Mouse (Mus musculus) layer of hippocampus, adult 2 months (tissue): ENCODE results near the gene C1qtnf2. TPM values are rescaled to one million over a fixed set of nuclear protein-coding genes. Genes with fewer than 3 reads are reported as not detected.

ENCODE experiments used
- DNase-seq, 2 experiments: peaks; one replicate each; pipeline ENCODE4 v3.0.0; 2022; ENCODE audit warnings: low spot score in 2 of 2
- H3K27ac ChIP-seq: fragments of 200-600 bp; 2 replicates; pipeline ENCODE4 v1.8.1; 2022
- H3K4me3 ChIP-seq: fragments of 200-600 bp; 2 replicates; pipeline ENCODE4 v1.8.1; 2022; ENCODE audit warnings: mild to moderate bottlenecking
- CTCF ChIP-seq: fragments of 200-600 bp; conservative IDR thresholded peaks from 2 replicates; pipeline ENCODE4 v1.8.1; 2022; ENCODE audit warnings: antibody characterized with exemption, mild to moderate bottlenecking, moderate library complexity
- total RNA-seq, 2 experiments: library from RNA; stranded (reverse); gene quantifications; 2 replicates each; pipeline ENCODE4 v1.2.3; 2021

The C1qtnf2 gene
- total RNA-seq, 2 experiments from 2014 or later, result 1.3 to 1.4 TPM

DNA sequence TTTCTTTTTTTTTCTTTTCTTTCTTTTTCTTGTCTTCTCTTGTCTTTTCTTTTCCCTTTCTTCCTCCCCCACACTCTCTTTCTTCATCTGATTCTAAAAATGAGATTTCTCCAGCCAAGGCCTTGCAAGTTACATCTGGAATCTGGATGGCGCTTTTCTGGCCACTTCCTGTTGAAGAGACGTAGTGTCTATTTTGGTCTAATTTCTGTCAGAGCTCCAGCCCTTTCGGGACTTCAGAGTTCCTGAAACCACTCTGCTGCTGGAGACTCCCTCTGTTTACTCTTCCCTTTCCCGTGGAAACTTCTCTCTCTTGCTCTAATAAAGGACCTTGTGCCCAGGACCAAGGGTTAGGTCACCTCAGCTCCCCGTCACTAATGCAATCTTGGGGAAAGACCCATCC is 4.0 kb upstream of the C1qtnf2 start:
- no peak overlapping the region for H3K27ac ChIP-seq
- no peak overlapping the region for H3K4me3 ChIP-seq
- no peak for DNase-seq
- TF ChIP-seq CTCF, result no peak

DNA sequence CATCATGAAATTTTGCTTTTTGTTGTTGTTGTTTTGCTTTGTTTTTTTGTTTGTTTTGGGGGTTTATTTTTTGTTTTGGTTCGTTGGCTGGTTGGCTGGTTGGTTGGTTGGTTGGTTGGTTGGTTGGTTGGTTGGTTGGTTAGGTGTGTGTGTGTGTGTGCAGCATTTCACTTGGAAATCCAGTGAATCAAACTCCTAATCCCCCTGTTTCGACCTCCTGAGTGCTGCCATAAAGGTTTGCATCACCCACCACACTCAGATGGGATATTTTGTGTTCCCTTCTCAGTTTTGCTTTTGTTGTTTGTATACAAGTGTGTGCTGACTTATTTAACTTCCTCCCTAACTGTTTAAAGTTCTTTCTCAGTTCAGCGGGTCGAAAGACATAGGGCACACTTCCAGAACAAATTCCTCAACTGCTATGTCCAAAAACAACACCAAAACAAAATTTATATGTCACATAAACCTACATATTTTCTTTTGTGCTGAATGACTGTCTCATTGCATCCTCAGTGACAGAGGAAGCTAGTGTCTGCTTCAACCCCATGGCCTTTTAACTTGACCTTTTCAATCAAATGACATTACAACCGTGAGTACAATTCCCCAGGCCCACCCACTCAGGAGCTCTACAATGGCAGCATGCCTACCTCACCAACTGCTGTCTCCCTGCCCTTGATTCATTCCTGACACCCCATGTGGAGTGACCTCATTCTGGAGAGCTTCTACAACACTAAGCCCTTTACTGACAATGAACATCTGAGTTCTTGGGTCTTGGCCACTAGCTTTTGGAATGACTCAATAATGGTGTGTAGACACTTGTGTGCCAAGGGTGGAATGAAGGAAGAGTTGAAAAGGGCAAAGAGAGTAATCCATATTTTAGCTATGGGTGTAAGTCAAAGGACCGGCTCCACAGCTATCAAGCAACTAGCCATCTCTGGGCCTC is 2.9 kb upstream of the C1qtnf2 start:
- H3K27ac ChIP-seq, result no peak overlapping the region
- TF ChIP-seq CTCF, result no peak
- no peak overlapping the region for H3K4me3 ChIP-seq
- no peak for DNase-seq

DNA sequence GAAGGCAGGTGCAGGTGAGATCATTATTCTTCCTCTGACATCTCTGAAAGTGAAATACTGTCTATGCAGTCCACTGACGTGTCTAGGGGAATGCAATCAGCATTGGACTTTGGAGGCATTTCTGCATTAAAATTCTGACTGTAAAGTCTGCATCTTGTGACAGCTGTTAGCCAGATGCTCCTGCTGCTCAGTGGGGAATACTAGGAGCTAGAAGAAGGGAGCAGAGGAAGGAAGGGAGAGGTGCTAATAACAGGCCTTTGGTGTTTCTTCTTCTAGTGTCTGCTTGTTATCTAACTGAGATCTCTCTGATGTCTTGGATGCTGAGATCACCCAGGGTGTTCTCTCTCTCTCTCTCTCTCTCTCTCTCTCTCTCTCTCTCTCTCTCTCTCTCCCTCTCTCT is 961 bp upstream of the C1qtnf2 start:
- no peak for TF ChIP-seq CTCF
- Histone ChIP-seq H3K27ac (no peak overlapping the region), H3K4me3 (no peak overlapping the region)
- no peak for DNase-seq

DNA sequence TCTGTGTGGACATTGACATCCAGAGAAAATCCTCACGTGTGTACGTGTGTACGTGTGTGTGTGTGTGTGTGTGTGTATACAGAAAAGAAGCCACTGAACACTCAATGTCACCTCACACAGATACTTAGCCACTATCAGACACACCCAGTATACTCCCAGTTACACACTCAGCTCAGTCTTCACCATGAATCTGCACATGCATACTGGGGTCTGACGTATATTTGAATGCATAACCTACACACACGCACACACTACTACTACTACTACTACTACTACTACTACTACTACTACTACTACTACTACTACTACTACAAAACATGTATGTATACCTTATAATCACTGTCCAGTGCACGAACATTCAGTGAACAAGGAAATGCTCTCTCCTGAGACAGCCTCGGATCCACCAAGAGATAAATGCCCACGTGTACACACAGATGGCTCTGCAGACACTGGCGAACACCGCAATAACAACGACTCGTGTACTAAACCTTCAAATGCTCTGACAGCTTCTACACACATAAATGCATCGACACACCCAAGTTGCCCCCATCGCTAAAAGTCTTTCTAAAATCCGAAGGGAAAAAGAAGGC is 346 bp upstream of the C1qtnf2 start:
- Histone ChIP-seq H3K27ac (no peak overlapping the region), H3K4me3 (peak overlapping the region; percentile 49)
- no peak for TF ChIP-seq CTCF
- DNase-seq, result no peak

DNA sequence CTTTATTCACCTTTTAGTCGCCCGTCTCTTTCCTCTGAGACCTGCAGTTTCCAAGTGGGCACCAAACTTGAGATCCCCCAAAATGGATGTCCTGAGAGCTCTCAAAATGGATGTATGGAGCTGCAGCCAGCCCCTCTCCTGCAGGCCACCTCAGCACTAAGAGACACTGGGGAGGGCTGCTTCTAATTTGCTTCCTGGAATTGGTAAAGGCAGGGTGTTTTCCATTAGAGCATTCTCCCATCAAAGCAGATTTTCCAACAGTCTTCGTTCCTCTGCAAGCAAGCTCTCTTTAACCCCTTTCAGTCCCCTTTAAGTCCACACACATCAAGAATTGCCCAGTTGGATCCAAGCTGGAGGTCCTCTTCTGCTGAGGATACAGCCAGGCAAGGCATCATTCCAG is 5.3 kb downstream of the C1qtnf2 start:
- Histone ChIP-seq H3K27ac (no peak overlapping the region), H3K4me3 (no peak overlapping the region)
- DNase-seq, result no peak
- no peak for TF ChIP-seq CTCF

DNA sequence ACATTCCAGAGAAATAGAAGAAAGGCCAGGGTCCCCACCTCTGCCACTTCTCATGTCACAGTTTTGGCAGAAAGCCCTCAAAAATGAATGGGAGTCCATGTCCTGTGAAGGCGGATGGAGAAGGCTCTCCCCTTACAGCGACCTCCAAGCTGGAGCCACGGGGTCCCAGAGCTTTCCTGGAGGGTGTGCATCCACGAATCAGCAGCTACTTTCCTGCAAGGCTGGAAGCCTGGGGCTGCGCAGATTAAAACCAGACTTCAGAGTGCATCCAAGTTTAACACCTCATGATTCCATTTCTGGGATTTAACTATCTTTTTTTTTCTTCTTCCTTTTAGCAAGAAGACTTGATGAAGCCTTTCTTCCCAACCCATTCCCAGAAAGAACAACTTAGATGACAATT is 6.5 kb downstream of the C1qtnf2 start:
- DNase-seq, result no peak
- Histone ChIP-seq H3K4me3 (no peak overlapping the region), H3K27ac (no peak overlapping the region)
- no peak for TF ChIP-seq CTCF

DNA sequence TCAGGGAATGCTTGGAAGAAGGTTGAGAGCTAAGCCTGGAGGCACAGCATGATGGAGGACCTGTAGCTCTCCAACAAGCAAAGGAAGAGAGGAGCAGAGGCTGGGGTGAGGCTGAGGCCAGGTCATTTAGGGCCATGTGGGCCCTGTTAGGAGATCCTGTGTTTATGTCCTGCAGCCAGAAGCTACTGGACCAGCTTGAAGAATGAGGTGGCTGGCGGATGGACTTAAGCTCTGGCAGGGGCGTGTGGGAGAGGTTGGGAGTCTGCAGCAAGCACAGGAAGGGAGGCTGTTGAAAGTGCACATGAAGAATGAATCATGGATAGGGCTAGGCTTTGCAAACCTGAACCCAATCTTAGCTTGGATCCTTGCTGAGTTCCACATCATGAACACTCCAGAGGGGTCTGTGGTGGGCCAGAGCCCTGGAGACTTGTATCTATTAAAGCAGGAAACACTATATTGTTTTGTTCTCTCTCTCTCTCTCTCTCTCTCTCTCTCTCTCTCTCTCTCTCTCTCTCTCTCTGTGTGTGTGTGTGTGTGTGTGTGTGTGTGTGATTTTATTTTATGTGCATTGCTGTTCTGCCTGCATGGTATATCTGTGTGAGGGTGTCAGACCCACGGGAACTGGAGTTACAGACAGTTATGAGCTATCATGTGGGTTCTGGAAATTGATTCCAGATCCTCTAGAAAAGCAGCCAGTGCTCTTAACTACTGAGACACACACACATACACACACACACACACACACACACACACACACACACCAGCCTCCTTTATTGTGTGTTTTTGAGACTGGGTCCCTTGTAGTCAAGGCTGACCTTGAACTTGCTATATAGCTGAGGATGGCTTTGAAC is 7.8 kb downstream of the C1qtnf2 start:
- no peak for DNase-seq
- Histone ChIP-seq H3K27ac (no peak overlapping the region), H3K4me3 (no peak overlapping the region)
- TF ChIP-seq CTCF, result no peak

DNA sequence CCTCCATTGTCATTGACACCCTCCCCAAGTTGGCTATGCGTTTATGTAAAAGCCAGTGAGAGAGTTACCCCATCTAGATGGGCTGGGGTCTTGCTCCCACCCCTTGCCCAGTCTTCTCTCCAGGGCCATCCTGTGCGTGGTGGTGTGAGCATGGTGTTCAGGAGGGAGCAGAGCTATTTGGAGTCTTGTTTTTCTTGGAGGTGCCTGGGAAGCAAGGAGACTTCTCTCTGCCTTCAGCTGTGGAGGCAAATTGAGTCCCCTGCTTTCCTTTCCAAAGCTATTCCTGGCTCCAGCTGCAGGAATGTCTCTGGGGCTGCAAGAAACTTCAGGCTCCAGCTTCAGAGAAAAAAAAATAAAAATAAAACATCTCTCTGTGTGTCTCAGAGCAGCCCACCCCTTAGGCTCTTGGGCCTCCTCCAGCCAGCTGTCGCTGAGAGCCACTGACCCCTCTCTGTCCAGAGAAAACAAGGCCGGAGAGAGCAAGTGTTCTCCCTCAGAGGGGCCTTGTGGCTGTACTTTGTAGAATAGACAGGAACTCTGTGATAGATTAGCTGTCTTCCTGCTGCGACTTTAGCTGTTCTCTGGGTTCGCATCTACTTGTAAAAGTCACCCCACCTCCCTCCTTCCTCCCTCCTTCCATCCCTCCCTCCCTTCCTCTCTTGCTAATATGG is 9.2 kb downstream of the C1qtnf2 start:
- Histone ChIP-seq H3K27ac (no peak overlapping the region), H3K4me3 (no peak overlapping the region)
- DNase-seq, result no peak
- no peak for TF ChIP-seq CTCF

DNA sequence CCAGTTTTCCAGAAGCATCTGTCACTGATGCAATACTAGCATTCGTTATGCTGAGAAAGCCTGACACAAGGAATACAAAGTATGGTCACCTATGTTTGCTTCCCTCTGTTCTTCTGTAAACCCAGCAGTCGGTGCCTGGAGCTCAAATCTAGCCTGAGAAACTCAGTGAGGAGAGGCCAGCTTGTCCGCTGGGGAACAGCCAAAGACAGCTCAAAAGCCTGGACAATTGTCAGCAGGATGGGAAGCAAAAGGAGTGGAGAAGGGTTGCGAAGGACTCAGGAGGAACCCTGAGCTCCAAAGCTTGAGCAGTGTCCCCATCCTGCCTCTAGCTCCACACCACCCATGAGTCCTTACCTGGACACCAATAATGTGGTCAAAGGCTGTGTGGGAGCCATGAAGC is 10.0 kb downstream of the C1qtnf2 start:
- no peak for DNase-seq
- TF ChIP-seq CTCF, result no peak
- no peak overlapping the region for H3K27ac ChIP-seq
- H3K4me3 ChIP-seq, result no peak overlapping the region

DNA sequence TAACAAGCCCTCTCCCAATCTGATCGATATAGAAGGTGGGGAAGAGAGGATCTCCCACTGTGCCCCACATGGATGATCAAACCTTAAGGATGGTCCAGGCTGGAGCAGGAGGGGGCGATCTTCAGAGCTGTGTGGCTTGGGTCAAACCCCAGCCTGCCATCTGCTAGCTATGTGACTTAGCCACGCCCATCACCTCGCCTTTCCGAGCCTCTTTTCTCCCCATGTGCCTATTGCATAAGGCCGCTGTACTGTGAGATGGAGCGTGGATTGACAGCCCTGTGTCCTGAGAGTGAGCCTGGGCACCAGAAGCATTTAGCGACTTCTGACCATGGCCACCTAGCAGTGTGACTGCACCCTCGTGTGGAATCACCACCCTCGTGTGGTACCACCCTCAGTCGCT is 10.6 kb downstream of the C1qtnf2 start:
- no peak for DNase-seq
- Histone ChIP-seq H3K27ac (no peak overlapping the region), H3K4me3 (no peak overlapping the region)
- TF ChIP-seq CTCF, result no peak

DNA sequence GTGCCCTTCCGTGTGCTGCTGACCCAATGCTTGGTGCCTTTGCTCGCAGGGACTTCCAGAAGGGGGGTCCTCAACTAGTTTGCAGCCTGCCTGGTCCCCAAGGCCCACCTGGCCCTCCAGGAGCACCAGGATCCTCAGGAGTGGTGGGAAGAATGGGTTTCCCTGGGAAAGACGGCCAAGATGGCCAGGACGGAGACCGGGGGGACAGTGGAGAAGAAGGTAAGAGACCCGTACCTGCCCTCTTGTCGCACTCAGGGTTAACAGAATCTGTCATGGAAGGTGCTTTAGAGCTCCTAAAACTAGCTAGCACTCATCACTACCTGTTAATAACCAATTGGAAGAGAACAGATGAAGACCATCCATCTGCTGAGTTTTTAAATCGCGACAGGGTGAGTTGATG is 11.8 kb downstream of the C1qtnf2 start:
- H3K4me3 ChIP-seq, result no peak overlapping the region
- no peak for DNase-seq
- H3K27ac ChIP-seq, result no peak overlapping the region
- no peak for TF ChIP-seq CTCF

DNA sequence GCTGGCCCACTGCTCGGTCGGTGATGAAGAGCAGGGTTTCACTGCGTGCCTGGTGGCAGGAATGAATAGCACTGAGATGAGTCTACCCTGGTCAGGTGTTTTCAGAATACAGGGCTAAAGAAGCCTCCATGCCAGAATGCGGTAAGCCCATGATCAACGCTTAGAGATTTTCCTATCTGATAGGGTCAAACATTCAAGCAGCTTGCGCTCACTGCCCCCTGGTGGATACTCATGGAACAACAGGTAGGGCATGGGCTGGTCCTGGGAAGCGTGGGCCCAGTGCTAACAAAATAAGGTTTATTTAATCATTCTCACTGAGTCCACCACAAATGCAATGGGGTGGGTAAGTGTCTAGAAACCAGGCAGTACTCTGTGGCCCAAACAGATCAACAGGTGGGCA is 18.6 kb downstream of the C1qtnf2 start:
- peak; percentile 72 to 88 for DNase-seq
- Histone ChIP-seq H3K27ac (no peak overlapping the region), H3K4me3 (no peak overlapping the region)
- peak; percentile 98 for TF ChIP-seq CTCF
